Mouse (Mus musculus): ENCODE measurements around the gene Gab1. TPM values are rescaled to one million over a fixed set of nuclear protein-coding genes. Genes with fewer than 3 reads are reported as not detected.

Gab1 gene
- polyA plus RNA-seq, 1 experiment from 2014 or later, result 12.8 TPM

GRCm38 (mm10) chr8:80815179-80815578 is 65.1 kb downstream of the Gab1 start:
- Histone ChIP-seq H3K4me3 (no peak overlapping the region), H3K4me2 (no peak overlapping the region), H3K27me3 (no peaks in the 10 kb centered on the region), H3K9ac (no peak overlapping the region), H3K36me3 (no peaks in the 10 kb centered on the region), H3K9me3 (no peaks in the 10 kb centered on the region), H3K27ac (replicated peaks) (no peak overlapping the region), H3K4me1 (replicated peaks) (peaks cover 36% of the 10 kb centered on the region)
- whole genome bisulfite sequencing, result 72% methylated on average over 6 of the region's 6 CpGs
- no peak for ATAC-seq (ENCODE audit: low read depth)

- no peak overlapping the region for H3K4me3 ChIP-seq
- no peak overlapping the region for H3K4me2 ChIP-seq
- H3K27ac ChIP-seq (replicated peaks), result peak overlapping the region; percentile 35; the same call in 1 of the 2 replicates
- H3K36me3 ChIP-seq, result no peaks in the 10 kb centered on the region
- no peaks in the 10 kb centered on the region for H3K27me3 ChIP-seq
- 49% methylated on average over 13 of the region's 13 CpGs for WGBS
- no peak overlapping the region for H3K9ac ChIP-seq
- H3K4me1 ChIP-seq (replicated peaks), result peaks cover 39% of the 10 kb centered on the region
- no peaks in the 10 kb centered on the region for H3K9me3 ChIP-seq
- ATAC-seq (ENCODE audit: low read depth), result peak; percentile 49; the same call in 1 of the 2 replicates
These were observed 66.1 kb downstream of the Gab1 start for GRCm38 (mm10) chr8:80814087-80814791.

GRCm38 (mm10) chr8:80813439-80813838 is 66.9 kb downstream of the Gab1 start:
- ATAC-seq (ENCODE audit: low read depth), result no peak

GRCm38 (mm10) chr8:80811591-80811991 is 68.7 kb downstream of the Gab1 start:
- Histone ChIP-seq H3K9ac (no peak overlapping the region), H3K36me3 (no peaks in the 10 kb centered on the region), H3K27ac (replicated peaks) (no peak overlapping the region), H3K4me1 (replicated peaks) (peaks cover 58% of the 10 kb centered on the region), H3K4me3 (no peak overlapping the region), H3K9me3 (no peaks in the 10 kb centered on the region), H3K27me3 (no peaks in the 10 kb centered on the region), H3K4me2 (no peak overlapping the region)
- ATAC-seq (ENCODE audit: low read depth), result no peak
- 79% methylated on average over 4 of the region's 4 CpGs for WGBS

More at GRCm38 (mm10) chr8:80813439-80813838, 66.9 kb downstream of the Gab1 start:
- H3K9me3 ChIP-seq, result no peaks in the 10 kb centered on the region
- no peak overlapping the region for H3K4me3 ChIP-seq
- WGBS, result 86% methylated on average over 5 of the region's 5 CpGs
- H3K4me1 ChIP-seq (replicated peaks), result peaks cover 45% of the 10 kb centered on the region
- no peak overlapping the region for H3K4me2 ChIP-seq
- no peak overlapping the region for H3K9ac ChIP-seq
- no peaks in the 10 kb centered on the region for H3K27me3 ChIP-seq
- H3K27ac ChIP-seq (replicated peaks), result no peak overlapping the region
- H3K36me3 ChIP-seq, result no peaks in the 10 kb centered on the region

GRCm38 (mm10) chr8:80810916-80811315 is 69.4 kb downstream of the Gab1 start:
- WGBS, result 68% methylated on average over 4 of the region's 4 CpGs
- no peak overlapping the region for H3K9ac ChIP-seq
- ATAC-seq (ENCODE audit: low read depth), result no peak
- no peaks in the 10 kb centered on the region for H3K27me3 ChIP-seq
- H3K9me3 ChIP-seq, result no peaks in the 10 kb centered on the region
- no peak overlapping the region for H3K4me2 ChIP-seq
- H3K27ac ChIP-seq (replicated peaks), result no peak overlapping the region
- no peaks in the 10 kb centered on the region for H3K36me3 ChIP-seq
- peaks cover 59% of the 10 kb centered on the region for H3K4me1 ChIP-seq (replicated peaks)
- no peak overlapping the region for H3K4me3 ChIP-seq

- Histone ChIP-seq H3K27me3 (no peaks in the 10 kb centered on the region), H3K9me3 (no peaks in the 10 kb centered on the region), H3K4me1 (replicated peaks) (peaks cover 62% of the 10 kb centered on the region), H3K27ac (replicated peaks) (no peak overlapping the region), H3K4me2 (no peak overlapping the region), H3K36me3 (no peaks in the 10 kb centered on the region), H3K9ac (no peak overlapping the region), H3K4me3 (no peak overlapping the region)
- 96% methylated on average over 5 of the region's 5 CpGs for WGBS
- ATAC-seq (ENCODE audit: low read depth), result no peak
These were observed 69.9 kb downstream of the Gab1 start for GRCm38 (mm10) chr8:80810442-80810841.

- peak; percentile 57; the same call in 1 of the 2 replicates for ATAC-seq (ENCODE audit: low read depth)
- H3K9ac ChIP-seq, result peak overlapping the region; percentile 55
- H3K36me3 ChIP-seq, result no peaks in the 10 kb centered on the region
- H3K4me2 ChIP-seq, result peak overlapping the region; percentile 44
- H3K9me3 ChIP-seq, result no peaks in the 10 kb centered on the region
- H3K27me3 ChIP-seq, result no peaks in the 10 kb centered on the region
- no peak overlapping the region for H3K4me3 ChIP-seq
- 20% methylated on average over 13 of the region's 13 CpGs for WGBS
- H3K4me1 ChIP-seq (replicated peaks), result peaks cover 69% of the 10 kb centered on the region
- peak overlapping the region; percentile 84 for H3K27ac ChIP-seq (replicated peaks)
These were observed 72.4 kb downstream of the Gab1 start for GRCm38 (mm10) chr8:80807807-80808505.

GRCm38 (mm10) chr8:80804066-80804619 is 76.2 kb downstream of the Gab1 start:
- Histone ChIP-seq H3K9me3 (peaks cover 3% of the 10 kb centered on the region; the same call in 1 of the 2 replicates), H3K27me3 (no peaks in the 10 kb centered on the region), H3K4me2 (no peak overlapping the region), H3K27ac (replicated peaks) (peak overlapping the region; percentile 59), H3K36me3 (no peaks in the 10 kb centered on the region), H3K4me3 (no peak overlapping the region), H3K9ac (no peak overlapping the region), H3K4me1 (replicated peaks) (peaks cover 50% of the 10 kb centered on the region)
- ATAC-seq (ENCODE audit: low read depth), result no peak
- WGBS, result 10% methylated on average over 4 of the region's 4 CpGs

GRCm38 (mm10) chr8:80798778-80799177 is 81.5 kb downstream of the Gab1 start:
- Histone ChIP-seq H3K4me1 (replicated peaks) (peaks cover 34% of the 10 kb centered on the region), H3K4me3 (no peak overlapping the region), H3K9ac (no peak overlapping the region), H3K9me3 (peaks cover 3% of the 10 kb centered on the region; the same call in 1 of the 2 replicates), H3K4me2 (no peak overlapping the region), H3K27ac (replicated peaks) (no peak overlapping the region), H3K36me3 (no peaks in the 10 kb centered on the region), H3K27me3 (no peaks in the 10 kb centered on the region)
- 95% methylated on average over 3 of the region's 3 CpGs for WGBS
- no peak for ATAC-seq (ENCODE audit: low read depth)

- Histone ChIP-seq H3K9ac (no peak overlapping the region), H3K9me3 (peaks cover 3% of the 10 kb centered on the region; the same call in 1 of the 2 replicates), H3K27ac (replicated peaks) (no peak overlapping the region), H3K4me2 (no peak overlapping the region), H3K4me1 (replicated peaks) (peaks cover 32% of the 10 kb centered on the region), H3K36me3 (no peaks in the 10 kb centered on the region), H3K27me3 (no peaks in the 10 kb centered on the region), H3K4me3 (no peak overlapping the region)
- 87% methylated on average over 7 of the region's 7 CpGs for WGBS
- no peak for ATAC-seq (ENCODE audit: low read depth)
These were observed 82.0 kb downstream of the Gab1 start for GRCm38 (mm10) chr8:80798198-80798777.

GRCm38 (mm10) chr8:80796070-80796469 is 84.2 kb downstream of the Gab1 start:
- H3K9me3 ChIP-seq, result no peaks in the 10 kb centered on the region
- H3K4me2 ChIP-seq, result no peak overlapping the region
- no peak overlapping the region for H3K27ac ChIP-seq (replicated peaks)
- H3K27me3 ChIP-seq, result no peaks in the 10 kb centered on the region
- no peak overlapping the region for H3K9ac ChIP-seq
- 75% methylated on average over 4 of the region's 4 CpGs for whole genome bisulfite sequencing
- no peak overlapping the region for H3K4me3 ChIP-seq
- no peak for ATAC-seq (ENCODE audit: low read depth)
- H3K36me3 ChIP-seq, result no peaks in the 10 kb centered on the region
- H3K4me1 ChIP-seq (replicated peaks), result peaks cover 28% of the 10 kb centered on the region
